Mouse (Mus musculus) bone marrow macrophage, adult 2 months (primary cell): ENCODE measurements at regions not wholly inside any gene's neighbourhood (a gene's known extent, or its start where the extent isn't known, plus 50 kb on each side); places are given as distances from the start of the nearest gene placed in this dataset.

Source experiments
- CTCF ChIP-seq: IDR thresholded peaks from 2 replicates; pipeline ENCODE4 v1.5.1; 2012; ENCODE audit warnings: low read depth, mild to moderate bottlenecking, low read length, moderate library complexity
- POLR2A ChIP-seq: IDR thresholded peaks from 2 replicates; pipeline ENCODE4 v1.6.1; 2012; ENCODE audit warnings: mild to moderate bottlenecking, low read depth, low read length, borderline replicate concordance

DNA sequence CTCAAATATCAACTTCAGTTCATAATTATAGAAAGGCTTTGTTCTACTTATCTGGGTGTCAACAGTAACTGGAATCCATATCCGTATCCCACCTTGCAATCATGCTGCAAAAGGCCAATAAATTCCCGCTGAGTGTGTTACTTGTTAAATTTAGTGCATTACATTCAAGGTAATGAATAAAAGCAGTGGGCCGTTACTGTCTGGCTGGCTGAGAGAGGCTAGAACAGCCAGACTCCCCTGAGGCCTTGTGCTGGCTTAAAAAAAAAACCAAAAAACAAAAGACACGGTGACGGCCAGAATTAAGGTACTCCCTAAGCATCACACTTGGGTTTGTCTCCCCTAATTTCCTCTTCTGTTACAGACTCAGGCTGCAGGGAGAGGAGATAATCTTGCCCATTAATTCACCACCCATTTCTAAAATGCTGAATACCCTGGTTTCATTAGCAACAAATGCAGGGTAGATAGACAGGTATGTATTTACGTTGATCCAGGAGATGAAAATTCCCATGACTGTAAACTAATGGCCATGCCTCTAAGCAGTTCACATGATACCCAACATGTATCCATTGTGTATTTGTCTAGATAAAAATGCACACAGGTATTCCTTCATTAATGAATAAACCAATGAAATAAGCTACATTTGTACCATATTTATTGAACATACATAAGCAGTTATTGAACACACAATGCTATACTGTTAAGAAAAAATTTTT, 74.1 kb upstream of the Gm11146 start:
- TF ChIP-seq CTCF = no peak
- no peak for TF ChIP-seq POLR2A
